Mouse (Mus musculus) limb, embryonic 14.5 days (tissue): ENCODE data around the gene Zfp128. TPM values are rescaled to one million over a fixed set of nuclear protein-coding genes. Genes with fewer than 3 reads are reported as not detected.
A peak's percentile ranks its signal among the peaks of the same experiment; 100 is the strongest.

Experiments
- ATAC-seq: fragments of 200-750 bp; cut with Nextera tagmentation; 2 replicates; pipeline ENCODE4 v1.8.0; 2017; ENCODE audit warnings: low read depth, moderate number of reproducible peaks, moderate TSS enrichment; ENCODE audit not compliant: low FRiP score
- DNase-seq: peaks from one replicate; pipeline ENCODE4 v3.0.0-alpha.2; 2015; ENCODE audit warnings: low spot score
- H3K27ac ChIP-seq: fragments of 300-500 bp; sonication (generic); replicated peaks from 2 replicates; pipeline ENCODE4 v1.5.1; 2014; ENCODE audit warnings: low read depth, mild to moderate bottlenecking, low read length, moderate library complexity, mixed read lengths
- H3K27me3 ChIP-seq: fragments of 300-500 bp; sonication (generic); 2 replicates; pipeline ENCODE4 v1.6.1; 2014; ENCODE audit warnings: low read length, mixed read lengths; ENCODE audit not compliant: control insufficient read depth, insufficient read depth
- H3K36me3 ChIP-seq: fragments of 300-500 bp; sonication (generic); 2 replicates; pipeline ENCODE4 v1.6.1; 2014; ENCODE audit warnings: mild to moderate bottlenecking, low read length, moderate library complexity, mixed read lengths; ENCODE audit not compliant: control insufficient read depth, insufficient read depth
- H3K4me1 ChIP-seq: fragments of 300-500 bp; sonication (generic); 2 replicates; pipeline ENCODE4 v1.6.1; 2014; ENCODE audit warnings: antibody characterized with exemption, low read length, mixed read lengths; ENCODE audit not compliant: control insufficient read depth, insufficient read depth
- H3K4me2 ChIP-seq: fragments of 300-500 bp; sonication (generic); replicated peaks from 2 replicates; pipeline ENCODE4 v1.6.1; 2014; ENCODE audit warnings: low read depth, mild to moderate bottlenecking, low read length, moderate library complexity; ENCODE audit not compliant: severe bottlenecking
- H3K4me3 ChIP-seq: fragments of 300-500 bp; sonication (generic); replicated peaks from 2 replicates; pipeline ENCODE4 v1.5.1; 2014; ENCODE audit warnings: low read length
- H3K9ac ChIP-seq: fragments of 300-500 bp; sonication (generic); 2 replicates; pipeline ENCODE4 v1.6.1; 2014; ENCODE audit warnings: mild to moderate bottlenecking, low read depth, low read length, moderate library complexity; ENCODE audit not compliant: severe bottlenecking
- H3K9me3 ChIP-seq: fragments of 300-500 bp; sonication (generic); 2 replicates; pipeline ENCODE4 v1.6.1; 2016; ENCODE audit warnings: low read length; ENCODE audit not compliant: control insufficient read depth
- POLR2A ChIP-seq: fragments of 200-500 bp; IDR thresholded peaks from 2 replicates; pipeline ENCODE4 v1.8.0; 2012; ENCODE audit warnings: inconsistent platforms, mild to moderate bottlenecking, moderate library complexity, borderline replicate concordance; ENCODE audit not compliant: insufficient read depth, insufficient read length; ENCODE audit errors: extremely low read depth
- WGBS: fragments of 180-500 bp; shearing (Covaris S2); extraction: QIAGEN DNeasy Blood & Tissue Kit; methylation state at CpG from one replicate; pipeline ENCODE4 v1.1.7; 2014; 5-methylcytosine and 5-hydroxymethylcytosine counted together
- polyA plus RNA-seq, 2 experiments: library from polyadenylated mRNA; depleted of rRNA in 1 of 2; stranded (reverse) in 1 of 2; unstranded in 1 of 2; fragments of >200 nt; fragmentation: Nextera tagmentation in 1 of 2; extraction: Ambion mirVana in 1 of 2; gene quantifications; 2 replicates each; pipeline versions ENCODE4 v1.2.1 to v1.2.3; 2012 to 2014

Zfp128 gene
- polyA plus RNA-seq, 2 experiments: 4.8 TPM

DNA sequence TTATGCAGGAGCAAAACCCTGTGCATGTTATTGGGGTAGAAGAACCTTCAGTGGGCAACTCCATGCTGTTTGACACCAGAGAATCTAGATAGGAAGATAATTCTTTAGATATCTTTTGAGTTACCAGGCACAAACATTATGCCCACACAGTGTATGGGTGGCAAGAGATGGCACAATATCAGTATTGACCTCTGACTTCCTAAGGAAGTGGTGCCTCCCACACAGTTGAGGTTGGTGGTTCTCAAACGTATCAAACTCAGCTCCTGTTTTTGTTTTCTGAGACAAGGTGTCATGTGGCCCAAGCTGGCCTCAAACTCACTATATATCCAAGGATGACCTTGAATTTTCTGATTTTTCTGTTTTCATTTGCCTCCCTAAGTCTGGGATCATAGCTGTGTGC lies 10.4 kb downstream of the Zfp128 start:
- Histone ChIP-seq H3K4me1 (no peaks in the 10 kb centered on the region), H3K36me3 (peaks cover 52% of the 10 kb centered on the region), H3K27me3 (no peaks in the 10 kb centered on the region), H3K9ac (no peak overlapping the region), H3K4me2 (no peak overlapping the region), H3K9me3 (no peaks in the 10 kb centered on the region), H3K4me3 (no peak overlapping the region), H3K27ac (no peak overlapping the region)
- DNase-seq (no peak), ATAC-seq (no peak)
- TF ChIP-seq POLR2A: no peak
- 86% methylated on average over 1 of the region's 1 CpGs for WGBS

DNA sequence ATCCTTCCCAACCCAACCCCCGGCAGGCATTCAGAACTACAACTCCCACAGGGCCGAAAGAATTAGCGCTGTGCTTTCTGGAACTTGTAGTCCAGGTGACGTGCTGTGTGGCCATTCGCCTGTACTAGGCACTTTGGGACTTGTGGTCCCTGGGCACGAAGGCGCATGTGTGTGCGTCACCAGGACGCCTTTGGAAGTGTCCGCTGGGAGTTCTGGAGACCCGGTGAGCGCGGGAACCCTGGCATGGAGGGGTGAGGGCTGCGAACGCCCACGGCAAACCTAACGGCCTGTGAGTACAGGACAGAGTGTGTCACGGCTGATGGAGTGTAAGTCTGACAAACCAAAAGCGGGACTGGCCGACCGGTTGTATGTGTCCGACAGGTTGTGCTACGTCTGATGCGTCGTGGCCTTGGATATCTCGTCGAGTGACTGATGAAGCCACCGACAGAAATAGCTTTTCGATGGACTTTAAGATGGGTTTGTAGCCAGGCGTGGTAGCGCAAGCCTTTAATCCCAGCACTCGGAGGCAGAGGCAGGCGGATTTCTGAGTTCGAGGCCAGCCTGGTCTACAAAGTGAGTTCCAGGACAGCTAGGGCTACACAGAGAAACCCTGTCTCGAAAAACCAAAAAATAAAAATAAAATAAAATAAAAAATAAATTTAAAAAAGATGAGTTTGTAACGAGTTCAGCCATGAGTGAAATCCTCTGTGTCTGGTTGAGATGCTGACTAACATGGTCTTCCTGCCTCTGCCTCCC lies 16.9 kb downstream of the Zfp128 start, which contains the start of gene Zscan22:
TSS of gene Zscan22 (plus strand) at position 161 of the 756 bp plus-strand sequence.
- 0 out of 2 replicates have a peak, but pooled peaks cover 4% of the 10 kb centered on the region for H3K4me1 ChIP-seq
- WGBS: 5% methylated on average over 36 of the region's 36 CpGs
- ATAC-seq: peak; percentile 98
- H3K36me3 ChIP-seq: no peaks in the 10 kb centered on the region; the same call in 1 of the 2 replicates
- peak; percentile 97 for DNase-seq
- peak within 1 kb of the TSS; percentile 71 for H3K4me3 ChIP-seq
- H3K9me3 ChIP-seq: no peaks in the 10 kb centered on the region
- TF ChIP-seq POLR2A: peak; percentile 45; the same call in 1 of the 2 replicates
- H3K9ac ChIP-seq: peak within 1 kb of the TSS; percentile 72
- no peaks in the 10 kb centered on the region for H3K27me3 ChIP-seq
- H3K4me2 ChIP-seq: peak within 1 kb of the TSS; percentile 49
- no peak within 1 kb of the TSS for H3K27ac ChIP-seq

- no peak overlapping the region for H3K9ac ChIP-seq
- peaks cover 23% of the 10 kb centered on the region for H3K36me3 ChIP-seq
- no peak for ATAC-seq
- no peaks in the 10 kb centered on the region for H3K27me3 ChIP-seq
- no peak overlapping the region for H3K4me2 ChIP-seq
- WGBS: 92% methylated on average over 5 of the region's 5 CpGs
- H3K9me3 ChIP-seq: no peaks in the 10 kb centered on the region
- no peak for TF ChIP-seq POLR2A
- 0 out of 2 replicates have a peak, but pooled peaks cover 4% of the 10 kb centered on the region for H3K4me1 ChIP-seq
- DNase-seq: no peak
- H3K27ac ChIP-seq: no peak overlapping the region
- H3K4me3 ChIP-seq: no peak overlapping the region
These were observed 20.5 kb downstream of the Zfp128 start for GRCm38 (mm10) chr7:12901517-12901916.

DNA sequence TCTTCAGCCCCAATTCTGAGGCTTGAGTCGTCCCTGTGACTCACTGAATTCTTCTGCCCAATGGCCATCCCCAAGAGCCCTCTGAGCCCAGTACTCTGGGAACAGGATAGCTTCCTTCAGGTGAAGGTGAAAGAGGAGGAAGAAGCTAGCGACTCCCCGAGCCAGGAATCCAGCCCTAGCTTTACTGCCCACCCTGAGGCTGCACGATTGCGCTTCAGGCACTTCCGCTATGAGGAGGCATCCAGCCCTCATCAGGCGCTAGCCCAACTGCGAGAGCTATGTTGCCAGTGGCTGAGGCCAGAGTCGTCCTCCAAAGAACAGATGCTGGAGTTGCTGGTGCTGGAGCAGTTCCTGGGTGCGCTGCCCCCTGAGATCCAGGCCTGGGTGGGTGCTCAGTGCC lies 22.6 kb downstream of the Zfp128 start:
- no peak overlapping the region for H3K4me2 ChIP-seq
- no peaks in the 10 kb centered on the region for H3K4me1 ChIP-seq
- H3K4me3 ChIP-seq: no peak overlapping the region
- no peaks in the 10 kb centered on the region for H3K9me3 ChIP-seq
- no peak for TF ChIP-seq POLR2A
- H3K36me3 ChIP-seq: peaks cover 44% of the 10 kb centered on the region
- ATAC-seq: no peak
- H3K9ac ChIP-seq: no peak overlapping the region
- no peaks in the 10 kb centered on the region for H3K27me3 ChIP-seq
- H3K27ac ChIP-seq: no peak overlapping the region
- DNase-seq: no peak
- 60% methylated on average over 10 of the region's 10 CpGs for WGBS

GRCm38 (mm10) chr7:12905146-12905545 lies 24.2 kb downstream of the Zfp128 start:
- H3K36me3 ChIP-seq: peaks cover 49% of the 10 kb centered on the region
- no peak for TF ChIP-seq POLR2A

More at GRCm38 (mm10) chr7:12905146-12905545, 24.2 kb downstream of the Zfp128 start:
- DNase-seq (no peak), ATAC-seq (no peak)
- H3K9me3 ChIP-seq: no peaks in the 10 kb centered on the region
- H3K27me3 ChIP-seq: no peaks in the 10 kb centered on the region
- H3K4me1 ChIP-seq: 0 out of 2 replicates have a peak, but pooled peaks cover 2% of the 10 kb centered on the region
- H3K27ac ChIP-seq: no peak overlapping the region
- no peak overlapping the region for H3K4me3 ChIP-seq
- H3K4me2 ChIP-seq: no peak overlapping the region
- H3K9ac ChIP-seq: no peak overlapping the region
- 100% methylated on average over 1 of the region's 1 CpGs for WGBS
